Comparison of ENCODE assay signal across 30 mouse cellular contexts in the genomic region with DNA sequence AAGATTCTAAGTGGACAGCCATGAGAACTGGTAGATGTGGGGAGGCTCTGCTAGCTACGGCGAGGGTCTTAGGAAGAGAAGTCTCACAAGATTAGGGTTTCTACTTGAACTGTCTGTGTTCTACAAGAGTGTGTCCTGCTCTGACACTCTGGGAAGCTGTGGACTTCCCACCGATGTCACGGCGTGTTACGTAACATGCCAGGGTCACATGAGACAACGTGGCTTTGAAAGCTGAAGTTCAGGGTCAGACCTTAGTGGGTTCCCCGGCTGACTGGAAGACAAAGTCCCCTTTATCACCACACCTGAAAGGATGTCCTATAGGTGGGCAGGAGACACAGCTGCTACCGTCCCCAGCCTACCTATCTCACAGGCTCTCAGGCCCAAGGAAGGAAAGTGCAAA. TPM values are rescaled to one million over a fixed set of nuclear protein-coding genes. Genes with fewer than 3 reads are reported as not detected.
A peak's percentile ranks its signal among the peaks of the same experiment; 100 is the strongest.
DNase-seq lines count a peak whose midpoint lies in the region; ATAC-seq lines count a peak whose summit lies in the region.
"Had no signal": no experiment of that assay in that cellular context is flagged by ENCODE, and none has a peak within 500 bp of the region (broad histone marks: within the 10 kb centered on the region; RNA-seq: fewer than 3 reads in every experiment).

No protein-coding gene starts in this region.

- 87% methylated on average over 9 of the region's 9 CpGs for WGBS in embryonic facial prominence, embryonic 10.5 days
- WGBS in midbrain, embryonic 14.5 days = 87% methylated on average over 9 of the region's 9 CpGs
- 86% methylated on average over 9 of the region's 9 CpGs for WGBS in midbrain, embryonic 16.5 days

- ATAC-seq in midbrain, embryonic 14.5 days (ENCODE audit: low FRiP score, low TSS enrichment) = no peak
- no peak for ATAC-seq in midbrain, embryonic 16.5 days
- ATAC-seq: activated CD4-positive, CD25-positive, alpha-beta regulatory T cell, adult 4 months; forebrain, embryonic 15.5 days; intestine, embryonic 15.5 days had no signal

- H3K9me3 ChIP-seq in embryonic facial prominence, embryonic 10.5 days = no peaks in the 10 kb centered on the region
- no peaks in the 10 kb centered on the region for H3K9me3 ChIP-seq in midbrain, embryonic 14.5 days (ENCODE audit: control insufficient read depth, low read length)
- no peaks in the 10 kb centered on the region for H3K9me3 ChIP-seq in midbrain, embryonic 16.5 days (replicated peaks; ENCODE audit: control insufficient read depth, low read length, poor library complexity, severe bottlenecking)
- H3K9me3 ChIP-seq: forebrain, embryonic 15.5 days; hindbrain, embryonic 12.5 days; hindbrain, embryonic 15.5 days; intestine, embryonic 15.5 days had no signal

- no peaks in the 10 kb centered on the region for H3K36me3 ChIP-seq in embryonic facial prominence, embryonic 10.5 days (replicated peaks)
- H3K36me3 ChIP-seq in midbrain, embryonic 14.5 days (ENCODE audit: control insufficient read depth, insufficient read depth, low read length) = no peaks in the 10 kb centered on the region
- H3K36me3 ChIP-seq in midbrain, embryonic 16.5 days (ENCODE audit: control insufficient read depth, insufficient read depth, low read length) = no peaks in the 10 kb centered on the region
- H3K36me3 ChIP-seq: forebrain, embryonic 15.5 days; hindbrain, embryonic 12.5 days; hindbrain, embryonic 15.5 days; intestine, embryonic 15.5 days had no signal

- intact Hi-C loops in gastrocnemius, postnatal 36 days (cut with DNase I) = no loop called here

- no peak overlapping the region for H3K4me2 ChIP-seq in midbrain, embryonic 14.5 days (ENCODE audit: low read length)
- H3K4me2 ChIP-seq in midbrain, embryonic 16.5 days (ENCODE audit: low read length) = no peak overlapping the region
- H3K4me2 ChIP-seq: forebrain, embryonic 15.5 days; heart, embryonic 11.5 days; hindbrain, embryonic 12.5 days; hindbrain, embryonic 15.5 days; intestine, embryonic 15.5 days had no signal

- no peak overlapping the region for H3K9ac ChIP-seq in midbrain, embryonic 14.5 days (replicated peaks; ENCODE audit: low read length)
- no peak overlapping the region for H3K9ac ChIP-seq in midbrain, embryonic 16.5 days (ENCODE audit: low read depth, low read length)
- H3K9ac ChIP-seq: forebrain, embryonic 15.5 days; hindbrain, embryonic 12.5 days; hindbrain, embryonic 15.5 days; intestine, embryonic 15.5 days had no signal

- peak; percentile 29 to 78 for DNase-seq in adrenal gland, adult (ENCODE audit: inconsistent age in 2 of 2, low spot score in 1 of 2)
- DNase-seq in adrenal gland, postnatal 4 days (ENCODE audit: low spot score in 2 of 2) = no peak
- DNase-seq in adrenal gland, adult 2 months = peak; percentile 55
- peak; percentile 36 for DNase-seq in adrenal gland, postnatal 14 days
- DNase-seq in embryonic facial prominence, embryonic 10.5 days (ENCODE audit: low spot score) = no peak
- DNase-seq in midbrain, embryonic 14.5 days = no peak
- DNase-seq in gastrocnemius, postnatal 36 days = no peak
- DNase-seq: cerebellum, adult 11 months; cerebellum, adult 2 months; cerebellum, adult 9-11 months; cerebellum, postnatal 25 days; embryo, embryonic 11 days; gastrocnemius, postnatal 10 days; heart, adult 11 months; kidney, adult 11 months had no signal

- peak overlapping the region; percentile 48; the same call in 1 of the 2 replicates for H3K27ac ChIP-seq in embryonic facial prominence, embryonic 10.5 days (replicated peaks)
- no peak overlapping the region for H3K27ac ChIP-seq in midbrain, embryonic 14.5 days (replicated peaks; ENCODE audit: low read depth, low read length)
- no peak overlapping the region for H3K27ac ChIP-seq in midbrain, embryonic 16.5 days (ENCODE audit: low read length)
- H3K27ac ChIP-seq: forebrain, embryonic 15.5 days; hindbrain, embryonic 12.5 days; hindbrain, embryonic 15.5 days; intestine, embryonic 15.5 days had no signal

- peaks cover 34% of the 10 kb centered on the region for H3K4me1 ChIP-seq in embryonic facial prominence, embryonic 10.5 days
- no peaks in the 10 kb centered on the region for H3K4me1 ChIP-seq in midbrain, embryonic 14.5 days (ENCODE audit: control insufficient read depth, insufficient read depth, low read length)
- no peaks in the 10 kb centered on the region for H3K4me1 ChIP-seq in midbrain, embryonic 16.5 days (ENCODE audit: control insufficient read depth, insufficient read depth, low read length)
- H3K4me1 ChIP-seq: forebrain, embryonic 15.5 days; hindbrain, embryonic 12.5 days; hindbrain, embryonic 15.5 days; intestine, embryonic 15.5 days had no signal

- H3K4me3 ChIP-seq in embryonic facial prominence, embryonic 10.5 days = no peak overlapping the region
- H3K4me3 ChIP-seq in midbrain, embryonic 14.5 days (replicated peaks; ENCODE audit: low read depth, low read length) = no peak overlapping the region
- no peak overlapping the region for H3K4me3 ChIP-seq in midbrain, embryonic 16.5 days (ENCODE audit: low read depth, low read length)
- H3K4me3 ChIP-seq: forebrain, embryonic 15.5 days; hindbrain, embryonic 12.5 days; hindbrain, embryonic 15.5 days; intestine, embryonic 15.5 days had no signal

- H3K27me3 ChIP-seq in embryonic facial prominence, embryonic 10.5 days (replicated peaks; ENCODE audit: low read depth, poor library complexity, severe bottlenecking) = peaks cover 21% of the 10 kb centered on the region; the same call in 1 of the 2 replicates
- no peaks in the 10 kb centered on the region for H3K27me3 ChIP-seq in midbrain, embryonic 14.5 days (ENCODE audit: control insufficient read depth, insufficient read depth, low read length)
- no peaks in the 10 kb centered on the region for H3K27me3 ChIP-seq in midbrain, embryonic 16.5 days (ENCODE audit: control insufficient read depth, insufficient read depth, low read depth, low read length)
- H3K27me3 ChIP-seq: forebrain, embryonic 15.5 days; hindbrain, embryonic 15.5 days; intestine, embryonic 15.5 days had no signal

RNA-seq across cellular contexts. Expression of a gene that starts 48.5 kb away (rescaled TPM):
- total RNA-seq in adrenal gland, postnatal 4 days (2021) = under 1 TPM in 1 of 2 experiments, not detected in 1; 0.11 TPM
- total RNA-seq in adrenal gland, adult 2 months (2021) = not detected
- polyA plus RNA-seq in adrenal gland, adult 2 months (2012; rRNA removed) = not detected in 2 replicates
- total RNA-seq in adrenal gland, postnatal 14 days (2021) = not detected in 2 replicates
- 13.7 and 15.4 TPM in 2 replicates for polyA plus RNA-seq in embryonic facial prominence, embryonic 10.5 days (2016; fragmentation: Nextera tagmentation; extraction: Ambion mirVana)
- 0.15 and 0.21 TPM in 2 replicates for polyA plus RNA-seq in midbrain, embryonic 14.5 days (2014; fragmentation: Nextera tagmentation; extraction: Ambion mirVana)
- polyA plus RNA-seq in midbrain, embryonic 16.5 days (2015; fragmentation: Nextera tagmentation; extraction: Ambion mirVana) = 0.20 and 0.25 TPM in 2 replicates
- not detected for total RNA-seq in gastrocnemius, postnatal 36 days (2021)
- total RNA-seq: adrenal gland, adult 18-20 months; gastrocnemius, adult 18-20 months; gastrocnemius, postnatal 10 days; gastrocnemius, postnatal 4 days; heart, adult 8-10 months; heart, postnatal 25 days; hematopoietic stem cell, adult 5-6 weeks had no signal
- polyA plus RNA-seq: activated CD4-positive, CD25-positive, alpha-beta regulatory T cell, adult 4 months; heart, embryonic 14.5 days; heart, postnatal 0 days had no signal

Comparison
In these comparisons a context has a peak if more than half of its experiments do, and no peak if none do; other contexts are left out.
1. DNase-seq: peak in adrenal gland, adult (2 of 2), adrenal gland, adult 2 months (single experiment) and adrenal gland, postnatal 14 days (single experiment); none in adrenal gland, postnatal 4 days (0 of 2), embryonic facial prominence, embryonic 10.5 days (single experiment), midbrain, embryonic 14.5 days (single experiment) and gastrocnemius, postnatal 36 days (0 of 2).